Mouse (Mus musculus): ENCODE measurements at regions not wholly inside any gene's neighbourhood (a gene's known extent, or its start where the extent isn't known, plus 50 kb on each side); places are given as distances from the start of the nearest gene placed in this dataset.
A peak's percentile ranks its signal among the peaks of the same experiment; 100 is the strongest.
"Not testable (repeated sequence)": the region's sequence is repeated elsewhere in the genome, so short reads cannot be mapped to it uniquely, and the experiment has no call there.

DNA sequence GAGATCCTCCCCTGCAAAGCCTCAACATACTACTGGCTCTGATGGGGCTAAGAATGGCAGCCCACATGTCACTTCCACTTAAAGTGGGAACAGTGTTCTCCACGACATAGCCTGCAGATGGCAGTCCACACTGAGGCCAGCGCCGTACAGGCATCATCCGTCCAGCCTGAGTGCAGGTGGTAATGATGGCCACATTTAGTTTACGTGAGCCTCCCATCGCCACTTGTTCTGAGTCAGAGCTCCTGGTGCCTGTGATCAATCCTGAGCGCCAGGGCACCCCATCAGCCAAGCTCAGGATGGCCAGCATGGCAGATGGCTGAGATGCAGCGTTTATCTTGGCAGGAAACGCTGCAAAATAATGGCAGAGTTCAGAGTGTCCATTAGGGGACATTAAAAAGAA is 159.6 kb downstream of the Adgrd1 start:
- no peak for DNase-seq

DNA sequence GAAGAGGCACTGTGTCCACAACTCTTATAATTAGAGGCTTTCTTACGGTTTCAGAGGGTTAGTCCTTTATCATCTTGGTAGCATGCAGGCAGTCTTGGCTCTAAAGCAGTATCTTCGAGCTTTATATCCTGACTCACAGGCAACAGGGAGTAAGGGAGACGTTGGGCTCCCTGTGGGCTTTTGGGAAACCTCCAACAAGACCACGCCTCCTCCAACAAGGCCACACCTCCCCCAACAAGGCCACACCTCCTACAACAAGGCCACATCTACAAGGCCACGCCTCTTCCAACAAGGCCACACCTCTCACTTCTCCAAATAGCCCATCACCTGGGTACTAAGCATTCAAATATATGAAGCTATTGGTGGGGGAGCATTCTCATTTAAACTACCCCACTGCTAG is 160.7 kb downstream of the Adgrd1 start:
- no peak for DNase-seq

DNA sequence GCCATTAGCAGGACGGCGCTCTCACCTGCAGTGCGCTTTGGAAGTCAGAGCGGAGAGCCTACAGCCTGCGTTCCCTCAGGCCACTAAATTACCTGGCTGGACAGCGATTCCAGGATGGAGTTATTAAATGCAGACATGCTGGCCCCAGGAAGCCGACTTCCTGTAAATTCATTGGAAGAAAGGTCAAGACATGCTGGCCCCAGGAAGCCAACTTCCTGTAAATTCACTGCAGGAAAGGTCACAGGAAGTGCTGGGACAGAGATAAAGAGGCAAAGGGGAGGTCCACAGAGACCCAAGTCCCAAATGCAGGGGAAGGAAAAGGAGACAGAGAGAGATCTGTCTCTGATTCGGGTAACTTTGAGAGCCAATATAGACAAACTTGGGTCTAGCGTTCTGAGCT is 164.1 kb downstream of the Adgrd1 start:
- DNase-seq = no peak

DNA sequence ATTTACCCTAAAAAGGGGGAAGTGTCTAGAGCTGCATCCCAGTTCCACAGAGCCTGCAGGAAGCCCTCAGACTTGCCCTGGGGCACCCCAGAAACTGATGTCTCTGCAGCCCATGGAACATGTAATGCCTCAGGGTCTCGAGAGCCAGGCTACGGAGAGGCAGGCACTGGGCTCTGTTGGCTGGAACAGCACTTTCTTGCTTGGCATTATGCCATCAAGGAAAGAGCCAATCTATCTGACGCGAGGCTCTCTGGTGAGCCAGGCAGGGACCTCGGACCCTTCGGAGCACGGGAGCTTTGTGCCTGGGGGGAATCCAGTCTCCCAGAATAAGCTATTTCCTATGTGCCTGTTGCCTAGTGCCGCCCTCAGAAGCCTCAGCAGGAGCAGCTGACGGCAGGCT is 166.6 kb downstream of the Adgrd1 start:
- no peak for DNase-seq

DNA sequence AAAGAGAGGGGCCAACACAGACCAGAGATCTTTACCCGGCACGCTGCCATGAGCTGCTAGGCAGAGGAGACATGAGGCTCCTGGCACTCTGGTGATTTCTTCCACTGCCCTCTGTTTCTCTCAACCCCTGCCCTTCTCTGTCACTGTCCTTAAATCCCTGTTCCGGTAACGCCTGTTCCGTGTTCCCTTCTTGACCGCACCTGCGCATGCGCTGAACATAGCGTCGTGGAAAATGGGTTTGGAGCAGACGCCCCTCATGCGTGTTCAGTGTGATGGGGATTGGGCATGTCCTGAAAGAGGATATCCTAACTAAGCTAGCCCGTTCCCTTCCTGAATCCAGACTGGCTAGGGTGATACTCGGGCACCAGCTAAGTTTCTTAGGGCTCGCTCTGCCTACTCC is 167.8 kb downstream of the Adgrd1 start:
- no peak for DNase-seq

DNA sequence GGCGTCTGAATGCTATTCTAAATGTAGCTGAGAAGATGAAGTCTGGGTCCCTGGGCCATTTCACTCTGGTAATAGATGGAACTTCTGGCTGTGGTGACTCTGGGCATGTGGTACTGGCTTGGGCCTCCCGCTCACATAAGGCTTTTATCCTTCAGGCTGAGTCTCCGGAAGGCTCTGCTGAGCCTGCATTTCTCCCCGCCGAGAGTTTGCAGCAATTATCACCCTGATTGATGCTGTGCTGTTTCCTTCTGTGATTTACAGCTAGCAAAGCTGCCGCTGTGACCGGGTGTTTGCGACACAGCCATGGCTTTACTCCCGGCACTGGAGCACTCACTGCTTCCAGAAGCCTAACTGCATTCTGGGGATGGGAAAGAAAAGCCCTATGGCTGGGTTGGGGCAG is 171.9 kb downstream of the Adgrd1 start:
- DNase-seq = peak; percentile 34

DNA sequence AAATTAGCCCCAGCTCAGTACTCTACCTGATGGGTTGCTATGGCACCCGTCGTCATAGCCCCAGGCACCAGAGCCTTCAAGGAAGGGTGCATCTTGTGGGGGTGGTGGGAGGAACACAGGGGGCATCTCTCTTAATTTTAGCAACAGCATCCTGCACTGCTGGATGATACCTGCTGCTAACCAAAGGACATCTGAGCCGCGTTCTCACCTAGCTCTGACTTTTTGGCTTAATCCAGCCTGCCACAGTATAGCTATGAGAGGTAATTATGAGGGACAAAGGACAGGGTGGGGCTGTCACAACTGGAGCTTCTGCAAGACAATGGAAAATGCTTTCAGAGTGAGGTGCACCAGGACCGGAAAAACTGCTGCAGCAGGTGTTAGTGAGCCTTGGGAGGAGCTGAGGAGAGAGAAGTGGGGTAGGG is 173.5 kb downstream of the Adgrd1 start:
- no peak for DNase-seq

DNA sequence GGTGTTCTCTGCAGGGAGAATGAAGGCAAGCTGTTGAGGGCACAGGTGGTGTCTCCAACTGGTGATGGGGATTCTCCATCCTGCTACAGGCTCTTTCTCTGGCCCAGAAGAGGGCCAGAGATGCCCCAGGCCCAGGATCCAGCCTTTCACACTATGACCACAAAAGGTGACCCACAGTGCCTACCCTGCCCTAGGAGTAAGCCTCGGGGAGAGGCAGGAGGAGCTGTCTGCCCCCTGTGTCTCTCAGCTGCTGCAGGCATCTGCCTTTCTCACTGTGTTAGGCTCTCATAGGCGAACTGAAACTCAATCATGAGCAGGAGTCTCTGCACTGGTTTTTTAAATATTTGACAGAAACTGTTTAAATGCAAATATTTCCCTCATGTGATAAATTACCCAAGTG is 184.9 kb downstream of the Adgrd1 start:
- no peak for DNase-seq

DNA sequence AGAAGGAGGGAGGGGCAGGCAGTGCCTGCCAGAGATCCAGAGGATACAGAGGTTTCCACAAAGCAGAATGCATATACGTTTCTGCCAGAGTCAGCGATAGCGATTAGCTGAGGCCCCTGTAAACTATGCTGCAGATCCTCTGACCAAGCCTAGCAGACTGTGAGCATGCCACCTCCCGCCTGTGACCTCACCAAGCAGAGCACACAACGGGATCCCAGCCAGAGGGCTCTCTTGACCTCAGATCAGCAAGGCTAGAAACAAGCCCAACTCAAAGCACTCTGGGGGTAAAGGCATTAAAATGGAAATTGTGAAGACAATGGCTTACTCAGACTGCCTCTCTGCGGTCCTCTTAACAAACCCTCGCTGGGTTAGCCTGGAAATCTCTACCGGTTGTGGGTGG is 185.6 kb downstream of the Adgrd1 start:
- DNase-seq = peak; percentile 51

DNA sequence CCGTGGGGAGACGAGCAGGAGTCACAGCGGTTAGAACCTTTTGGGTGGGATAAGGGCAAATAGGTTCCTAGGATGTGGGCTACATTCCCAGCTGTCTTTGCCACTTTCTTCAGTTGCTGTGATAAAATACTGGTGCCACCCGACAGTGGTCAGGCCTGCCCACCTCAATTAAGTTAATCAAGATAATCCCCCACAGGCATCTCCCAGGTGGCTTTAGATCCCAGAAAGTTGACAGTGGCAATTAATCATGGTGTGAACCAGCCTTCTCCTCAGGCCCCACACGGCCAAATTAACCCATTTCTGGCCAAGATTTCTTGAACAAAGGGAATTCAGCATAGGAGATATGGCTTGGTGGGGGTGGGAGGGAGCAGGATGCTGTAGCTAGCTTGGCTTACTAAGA is 186.3 kb downstream of the Adgrd1 start:
- no peak for DNase-seq

DNA sequence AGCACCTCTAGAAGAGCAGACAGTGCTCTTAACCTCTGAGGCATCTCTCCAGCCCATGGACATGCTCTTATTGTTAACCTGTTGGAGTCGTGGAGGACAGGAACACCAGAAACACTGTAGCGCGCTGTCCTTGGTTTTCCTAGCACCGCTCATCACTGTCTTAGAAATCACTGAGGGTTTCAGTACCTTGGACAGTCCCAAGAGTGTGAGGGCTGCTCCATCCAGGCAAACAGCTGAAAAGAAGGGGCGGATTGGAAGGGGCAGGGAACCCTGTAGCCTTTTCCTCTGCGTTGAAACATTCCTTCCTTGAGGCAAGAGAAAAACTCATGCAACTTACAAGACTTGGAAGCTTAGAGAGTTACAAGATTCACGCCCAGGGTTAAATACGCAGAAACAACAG is 190.9 kb downstream of the Adgrd1 start:
- peak; percentile 85 for DNase-seq

DNA sequence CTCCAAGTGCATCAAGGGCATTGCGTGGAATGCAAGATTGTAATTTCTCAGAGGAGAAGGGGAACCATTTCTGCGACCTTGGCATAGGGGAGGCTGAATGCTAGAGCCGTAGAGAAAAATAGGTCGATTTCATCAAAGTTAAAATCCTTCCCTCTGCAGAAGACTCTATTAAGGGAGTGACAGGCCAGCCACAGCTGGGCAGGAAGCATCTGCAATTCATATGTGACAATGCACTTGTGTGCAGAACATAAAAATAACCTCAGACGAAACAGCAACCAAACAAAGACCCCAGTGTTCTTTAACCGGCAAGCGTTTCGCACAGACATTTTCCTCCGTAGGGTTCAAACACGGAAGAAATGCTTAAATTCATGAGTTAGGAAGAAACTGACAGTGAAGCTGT is 196.3 kb downstream of the Adgrd1 start:
- DNase-seq = not testable (repeated sequence)

DNA sequence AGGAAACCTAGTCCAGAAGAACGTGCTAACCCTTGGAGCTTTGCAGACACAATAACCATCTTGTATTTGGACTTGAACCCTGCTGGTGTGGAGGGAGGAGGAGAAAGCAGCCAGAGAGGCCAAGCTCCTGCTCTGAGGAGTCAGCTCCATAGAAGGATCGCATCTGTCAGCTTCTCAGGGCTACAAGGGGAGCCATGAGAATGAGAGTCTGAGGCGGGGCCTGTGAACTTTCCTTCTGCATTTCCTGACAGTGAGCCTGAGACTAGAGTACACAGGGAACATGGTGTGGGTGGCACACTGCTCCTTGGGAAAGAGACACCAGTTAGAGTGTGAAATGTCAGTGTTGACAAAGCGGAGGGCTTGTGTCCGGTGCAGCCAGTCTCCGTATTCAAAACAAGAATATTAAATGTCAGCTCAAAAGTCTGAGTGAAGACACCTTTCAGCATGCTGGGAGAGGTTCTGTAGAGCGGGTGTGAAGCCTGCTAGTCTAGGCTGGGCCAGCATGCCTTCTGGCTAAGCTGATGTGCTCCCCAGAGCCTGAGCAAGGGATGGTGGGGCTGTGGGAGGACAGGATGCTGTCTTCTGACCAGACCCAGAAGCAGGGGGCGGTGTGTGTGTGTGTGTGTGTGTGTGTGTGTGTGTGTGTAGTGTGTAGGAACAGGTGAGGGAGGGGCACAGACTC is 198.5 kb downstream of the Adgrd1 start:
- not testable (repeated sequence) for DNase-seq

DNA sequence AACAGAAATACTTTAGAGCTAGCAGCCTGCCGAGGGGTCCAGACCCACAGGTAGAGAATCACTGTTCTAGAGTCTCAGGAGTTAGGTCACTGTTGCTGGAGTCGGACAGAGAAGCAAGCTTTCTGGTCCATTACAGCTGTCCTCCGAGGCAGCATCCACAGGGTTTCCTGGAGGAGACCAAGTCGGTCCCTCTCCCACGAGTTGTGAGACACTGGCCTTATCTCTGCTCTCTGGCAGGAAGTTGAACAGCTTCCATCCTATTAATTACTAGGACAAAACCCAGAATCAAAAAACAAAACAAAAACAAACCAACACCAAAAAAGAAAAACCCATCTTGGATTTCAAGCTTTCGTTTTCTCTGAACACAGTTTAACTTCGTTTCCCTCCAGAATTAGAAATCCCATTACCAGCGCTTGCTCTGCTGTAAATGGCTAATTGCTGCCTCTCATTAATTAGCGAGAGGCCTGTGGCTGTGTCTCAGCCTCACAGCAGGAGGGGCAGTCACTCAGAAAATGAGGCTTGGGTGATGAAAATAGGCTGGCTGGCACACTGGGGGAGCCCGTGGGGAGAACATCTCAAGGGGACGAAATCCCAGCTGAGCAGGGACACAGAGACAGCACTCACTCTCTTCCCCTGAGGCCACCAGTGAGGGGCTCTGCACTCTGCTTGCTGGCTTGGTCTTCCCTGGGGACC is 201.3 kb downstream of the Adgrd1 start:
- DNase-seq = no peak

DNA sequence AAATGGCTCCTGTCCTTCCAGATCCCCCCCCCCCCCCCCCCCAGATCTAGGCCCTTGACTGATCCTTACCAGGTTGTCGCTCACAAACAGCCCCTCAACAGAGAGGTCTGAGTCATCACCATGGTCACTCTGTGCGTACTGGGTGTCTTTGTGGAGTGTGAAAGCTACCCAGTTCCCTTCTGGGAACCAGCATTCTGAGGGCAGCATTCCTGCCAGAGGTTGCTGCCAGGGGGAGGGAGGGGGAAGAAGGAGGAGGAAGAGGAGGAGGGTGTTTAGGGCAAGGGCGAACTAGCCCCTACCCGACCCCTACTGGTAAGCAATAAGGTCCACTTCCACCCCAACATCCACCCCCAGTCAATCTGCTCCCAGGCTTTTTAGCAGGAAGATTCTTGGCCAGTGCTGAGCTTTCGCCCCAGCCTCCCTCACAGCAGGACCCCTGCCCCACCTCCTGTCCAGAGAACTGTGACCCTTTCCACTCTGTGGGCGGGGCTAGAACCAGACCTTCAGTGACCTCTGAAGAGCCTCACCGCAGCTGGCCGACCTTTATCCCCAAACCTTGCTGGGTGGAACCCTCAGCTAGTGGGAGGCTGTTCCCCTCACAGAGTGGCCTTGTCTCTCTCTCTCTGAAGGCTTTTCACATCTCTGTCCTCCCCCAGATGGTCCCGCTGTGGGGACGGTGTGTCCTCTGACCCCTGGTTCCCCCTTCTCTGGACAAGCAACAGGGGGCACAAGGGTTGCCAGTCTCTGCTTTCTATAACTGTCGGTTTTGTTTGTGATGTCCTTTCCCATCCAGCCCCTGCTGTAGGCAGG is 202.2 kb upstream of the Sfswap start:
- peak; percentile 58 for DNase-seq

DNA sequence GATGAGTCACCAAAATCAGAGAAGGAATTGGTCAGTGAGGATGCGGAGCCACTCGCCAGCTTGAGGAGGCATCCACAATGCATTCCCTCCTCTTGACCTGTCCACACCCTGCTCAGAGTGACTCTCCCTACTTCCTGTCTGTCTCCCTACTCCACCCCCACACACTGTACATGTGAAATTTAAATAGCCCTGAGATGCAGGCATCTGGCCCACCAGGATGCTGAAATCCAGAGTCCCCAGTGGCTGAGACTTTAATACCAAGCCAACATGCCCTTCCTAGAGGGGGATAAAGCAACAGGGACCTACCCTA is 201.6 kb upstream of the Sfswap start:
- peak; percentile 30 for DNase-seq

DNA sequence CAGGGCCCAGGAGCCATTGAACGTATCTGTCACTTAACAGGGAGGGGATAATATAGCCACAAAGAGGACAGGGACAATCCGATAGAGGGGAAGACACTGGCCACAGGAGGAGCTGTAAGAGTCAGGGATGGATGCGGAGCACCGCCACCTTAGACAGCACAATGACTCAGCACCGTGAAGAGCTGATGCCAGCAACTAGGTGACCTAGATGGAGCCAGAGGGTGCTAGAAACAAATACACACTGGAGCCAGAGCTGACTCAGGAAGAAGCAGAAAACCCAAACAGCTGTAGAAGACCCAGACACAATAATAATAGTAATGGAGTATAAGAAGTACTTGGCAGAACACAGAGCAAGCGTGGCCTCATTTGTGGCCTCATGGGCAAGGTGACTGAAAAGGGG is 200.6 kb upstream of the Sfswap start:
- DNase-seq = no peak

DNA sequence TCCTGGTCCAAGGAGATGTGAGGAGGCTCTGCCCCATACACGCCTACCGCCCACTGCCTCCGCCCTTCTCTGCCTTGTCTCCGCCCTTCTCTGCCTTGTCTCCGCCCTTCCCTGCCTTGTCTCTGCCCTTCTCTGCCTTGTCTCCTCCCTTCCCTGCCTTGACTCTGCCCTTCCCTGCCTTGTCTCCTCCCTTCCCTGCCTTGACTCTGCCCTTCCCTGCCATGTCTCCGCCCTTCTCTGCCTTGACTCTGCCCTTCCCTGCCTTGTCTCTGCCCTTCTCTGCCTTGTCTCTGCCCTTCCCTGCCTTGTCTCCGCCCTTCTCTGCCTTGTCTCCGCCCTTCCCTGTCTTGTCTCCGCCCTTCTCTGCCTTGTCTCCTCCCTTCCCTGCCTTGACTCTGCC is 185.4 kb upstream of the Sfswap start:
- no peak for DNase-seq

DNA sequence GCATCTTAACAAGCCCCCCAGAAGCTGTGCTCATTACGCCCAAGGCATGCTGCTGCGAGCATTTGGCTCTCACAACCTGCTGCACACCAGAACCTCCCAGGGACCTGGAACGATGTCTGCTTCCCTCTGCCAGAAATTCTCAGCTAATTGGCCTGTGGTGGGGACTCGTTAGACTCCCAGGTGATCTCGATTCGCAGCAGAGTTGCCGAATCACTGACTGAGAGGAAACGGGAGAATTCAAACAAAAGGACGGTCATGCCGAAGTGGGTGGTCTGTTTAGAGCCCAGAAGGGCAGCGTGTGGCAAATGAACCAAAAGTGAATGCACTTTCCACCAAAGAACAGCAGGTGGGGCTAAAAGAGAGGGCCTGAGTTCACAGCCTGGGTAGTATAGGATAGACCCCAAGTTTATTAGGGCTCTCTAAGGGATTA is 169.9 kb upstream of the Sfswap start:
- peak; percentile 51 for DNase-seq

DNA sequence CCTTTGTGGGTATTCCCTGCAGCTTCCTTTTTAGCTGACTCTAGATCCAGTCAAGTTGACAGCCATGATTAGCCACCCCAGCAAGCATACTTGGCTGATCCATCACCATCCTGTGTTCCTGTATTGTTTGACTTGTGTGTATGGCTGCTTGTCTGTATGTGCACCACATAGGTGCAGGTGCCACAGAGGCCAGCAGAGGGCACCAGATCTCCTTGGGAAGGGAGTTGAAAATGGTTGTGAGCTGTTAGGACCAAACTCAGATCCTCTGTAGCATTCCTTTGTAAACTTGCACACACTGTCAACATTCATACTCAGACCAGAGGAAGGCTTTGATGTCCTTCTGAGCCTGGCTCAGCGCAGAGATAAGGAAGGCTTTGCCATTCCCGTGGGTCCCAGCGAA is 169.0 kb upstream of the Sfswap start:
- no peak for DNase-seq

DNA sequence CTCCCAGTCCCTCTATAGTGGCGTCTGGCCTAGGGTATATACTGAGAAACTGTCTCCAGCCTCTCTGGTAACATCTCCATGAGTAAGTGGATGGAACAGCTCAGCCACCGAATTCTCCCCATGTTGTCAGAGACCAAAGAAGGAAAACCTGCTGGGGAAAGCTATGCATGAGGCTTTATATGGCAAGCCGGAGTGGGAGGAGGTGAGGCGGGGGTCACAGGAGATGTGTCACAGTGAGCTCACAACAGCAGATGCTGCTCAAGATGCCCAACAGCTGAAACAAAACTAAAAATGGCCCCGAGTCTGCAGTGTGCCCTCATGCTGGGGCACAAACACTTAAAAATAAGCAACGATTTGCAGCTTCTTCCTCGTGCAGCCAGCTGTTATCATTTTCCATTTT is 162.5 kb upstream of the Sfswap start:
- no peak for DNase-seq

DNA sequence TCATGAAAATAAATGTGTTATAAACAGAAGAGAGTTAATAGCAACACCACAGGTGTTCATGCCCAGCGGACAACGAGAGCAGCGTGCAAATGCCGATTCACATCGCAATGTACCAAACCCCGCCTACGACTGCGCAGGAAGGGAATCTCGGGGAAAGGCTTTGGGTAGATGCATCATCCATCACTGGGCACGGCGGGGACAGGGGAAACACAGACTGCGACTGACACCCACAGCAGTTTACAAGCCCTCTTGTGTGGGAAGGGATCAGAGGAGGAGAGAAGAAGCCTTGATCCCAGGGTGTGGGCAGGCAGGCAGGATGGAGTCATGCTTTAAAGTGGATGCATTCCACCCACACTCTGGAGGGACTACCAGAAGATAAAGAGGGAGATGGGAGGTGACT is 157.0 kb upstream of the Sfswap start:
- no peak for DNase-seq

DNA sequence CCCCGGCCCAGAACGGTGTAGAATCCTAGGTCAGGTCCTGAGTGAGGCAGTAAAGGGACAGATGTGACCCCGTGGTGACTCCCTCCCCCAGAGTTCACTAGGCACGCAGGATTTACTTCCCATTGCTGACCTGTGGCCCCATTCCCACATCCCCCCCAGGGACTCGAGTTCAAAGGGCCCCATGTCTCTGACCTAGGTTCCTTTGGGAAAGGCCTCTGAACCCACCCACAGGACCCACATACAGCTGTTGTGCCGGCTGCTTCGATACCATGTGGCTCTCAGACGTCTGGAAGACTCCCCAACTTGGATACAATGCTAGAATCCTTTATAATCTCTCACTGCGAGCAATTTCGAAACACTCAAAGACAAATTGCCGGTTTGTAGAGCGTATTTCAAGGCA is 151.0 kb upstream of the Sfswap start:
- no peak for DNase-seq

DNA sequence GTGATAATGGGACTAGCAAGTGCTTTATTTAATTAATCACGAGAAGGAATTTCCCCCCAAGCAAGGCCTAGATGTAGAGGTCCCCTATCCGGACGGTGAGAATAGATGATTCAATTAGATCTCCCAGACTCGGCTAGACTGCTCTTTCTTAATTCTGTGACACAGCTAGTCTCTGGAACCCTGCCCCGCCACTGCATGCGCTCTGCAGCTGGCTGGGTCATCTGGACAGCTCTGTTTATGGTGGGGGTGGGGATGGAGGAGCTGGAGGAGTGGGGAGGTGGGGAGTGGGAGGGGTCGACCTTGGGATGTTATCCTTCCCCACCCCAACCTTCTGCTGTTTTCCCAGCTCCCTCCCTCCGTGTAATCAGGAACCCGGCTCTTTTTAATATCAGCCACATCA is 147.5 kb upstream of the Sfswap start:
- DNase-seq = peak; percentile 35
